Mouse (Mus musculus): Measurements from ENCODE around the gene Zfp445.

DNA sequence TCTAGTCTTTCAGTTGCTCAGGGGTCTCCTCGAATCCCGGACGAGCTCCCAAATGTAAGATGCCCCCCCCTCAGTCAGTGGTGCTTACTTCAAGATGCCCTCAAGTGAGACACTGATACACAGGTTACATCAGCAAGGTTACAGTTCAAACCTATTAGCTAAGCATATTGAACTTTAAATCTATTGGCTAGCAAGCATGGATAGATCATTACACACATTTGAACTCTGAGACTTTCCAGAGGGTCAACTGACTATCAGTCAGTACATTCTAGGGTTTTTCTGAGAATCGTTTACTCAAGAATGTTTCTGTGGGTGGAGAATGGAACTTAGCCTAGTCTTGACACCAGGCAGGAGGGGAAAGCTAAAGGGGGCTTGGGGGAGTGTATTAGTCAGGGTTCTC lies 6.8 kb upstream of the Zfp445 start:
- TF ChIP-seq CTCF (IDR thresholded peaks at IDR 0.05), result no peak
- TF ChIP-seq EP300 (IDR thresholded peaks at IDR 0.05), result no peak

All from lung, postnatal 0 days (tissue).